Mouse (Mus musculus) stomach, postnatal 0 days (tissue): ENCODE data around the gene Ccl6.

Source experiments
- CTCF ChIP-seq: IDR thresholded peaks from 2 replicates; pipeline ENCODE4 v1.5.1; 2016; ENCODE audit warnings: antibody characterized with exemption, low read depth, mild to moderate bottlenecking, moderate library complexity
- EP300 ChIP-seq: optimal IDR thresholded peaks from 2 replicates; pipeline ENCODE3; 2016; ENCODE audit warnings: antibody characterized with exemption

- no peak for TF ChIP-seq EP300
- TF ChIP-seq CTCF = no peak
Measured at GRCm38 (mm10) chr11:83597796-83598195, 4.9 kb upstream of the Ccl6 start.
